Mouse (Mus musculus): ENCODE measurements around the gene Krit1.
A peak's percentile ranks its signal among the peaks of the same experiment; 100 is the strongest.
"Not testable (repeated sequence)": the region's sequence is repeated elsewhere in the genome, so short reads cannot be mapped to it uniquely, and the experiment has no call there.

Krit1 gene

GRCm38 (mm10) chr5:3889201-3889600 is 86.2 kb downstream of the Krit1 start:
- DNase-seq (ENCODE audit: low spot score) = no peak

GRCm38 (mm10) chr5:3893459-3894293 is 90.7 kb downstream of the Krit1 start, which contains the start of gene Mterf1a:
Gene Mterf1a (minus strand): TSS chr5:3893933.
- peak; percentile 35 for DNase-seq (ENCODE audit: low spot score)

DNA sequence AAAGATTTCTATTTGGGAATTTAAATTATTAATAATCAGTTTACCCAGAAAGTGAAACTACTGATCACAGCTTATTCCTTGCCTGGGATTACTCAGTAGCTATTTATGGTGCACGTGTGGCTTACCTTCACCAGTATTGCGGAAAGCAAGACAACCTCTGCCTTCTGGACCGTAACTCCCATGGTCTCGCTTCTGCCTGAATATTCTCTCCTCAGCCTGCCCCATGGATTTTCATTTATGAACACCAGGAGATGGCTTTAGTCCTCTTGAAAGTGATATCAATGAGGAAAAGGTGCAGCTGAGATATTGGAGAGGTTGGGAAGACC is 91.3 kb downstream of the Krit1 start:
- not testable (repeated sequence) for DNase-seq (ENCODE audit: low spot score)
